Mouse (Mus musculus) adrenal gland, adult (tissue): ENCODE measurements around the gene Megf11.

Experiments used
- DNase-seq, 2 experiments: peaks; one replicate each; pipeline ENCODE4 v3.0.0; 2022 to 2023; ENCODE audit warnings: low spot score in 1 of 2; ENCODE audit not compliant: inconsistent age in 2 of 2

Megf11 gene

GRCm38 (mm10) chr9:64519921-64520746 is 134.7 kb downstream of the Megf11 start:
- no peak for DNase-seq

GRCm38 (mm10) chr9:64520747-64521283 is 135.4 kb downstream of the Megf11 start:
- no peak for DNase-seq

GRCm38 (mm10) chr9:64523264-64524045 is 138.0 kb downstream of the Megf11 start:
- no peak for DNase-seq

- peak in 1 of 2 experiments; percentile 38 for DNase-seq
These were observed 142.6 kb downstream of the Megf11 start for GRCm38 (mm10) chr9:64528061-64528460.

DNA sequence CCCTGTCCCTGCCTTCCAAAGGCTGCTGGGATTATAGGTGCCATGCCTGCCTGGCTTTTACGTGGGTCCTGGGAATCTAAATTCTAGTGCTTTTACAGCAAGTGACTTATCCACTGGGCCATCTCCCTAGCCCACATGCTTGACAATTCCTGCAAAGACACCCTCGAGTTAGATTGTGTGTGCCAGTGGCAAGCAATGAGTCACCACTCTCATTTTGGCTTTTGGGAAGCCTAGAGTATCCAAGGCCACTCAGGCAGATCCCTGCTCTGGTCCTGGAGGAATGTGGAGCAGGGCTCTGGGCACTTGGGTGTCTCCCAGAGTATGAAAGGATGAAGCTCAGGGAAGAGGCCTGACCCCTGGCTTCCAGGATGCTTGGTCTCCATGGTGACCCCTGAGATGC is 143.2 kb downstream of the Megf11 start:
- peak; percentile 28 to 76 for DNase-seq

GRCm38 (mm10) chr9:64531935-64532334 is 146.5 kb downstream of the Megf11 start:
- DNase-seq = no peak

GRCm38 (mm10) chr9:64532711-64533242 is 147.4 kb downstream of the Megf11 start:
- DNase-seq = no peak

GRCm38 (mm10) chr9:64533488-64534119 is 148.2 kb downstream of the Megf11 start:
- DNase-seq = no peak

DNA sequence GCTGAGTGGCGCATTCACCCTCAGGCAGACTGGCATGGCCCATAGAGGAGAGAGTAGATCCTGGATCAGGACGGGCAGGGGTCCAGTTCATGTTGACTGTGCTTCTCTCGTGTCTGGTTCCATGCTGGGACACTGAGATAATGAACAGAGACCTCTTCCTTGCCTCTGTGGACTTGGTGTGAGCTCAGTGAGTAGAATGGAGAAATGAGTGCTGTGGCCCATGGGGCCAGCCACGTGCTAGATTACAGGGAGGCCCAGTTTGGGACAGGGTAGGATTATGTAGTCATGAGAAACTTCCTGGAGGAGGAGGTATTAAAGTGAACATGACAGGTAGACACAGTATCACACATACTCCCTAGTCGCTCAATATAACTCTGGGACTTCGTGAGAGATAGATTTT is 148.9 kb downstream of the Megf11 start:
- no peak for DNase-seq

DNA sequence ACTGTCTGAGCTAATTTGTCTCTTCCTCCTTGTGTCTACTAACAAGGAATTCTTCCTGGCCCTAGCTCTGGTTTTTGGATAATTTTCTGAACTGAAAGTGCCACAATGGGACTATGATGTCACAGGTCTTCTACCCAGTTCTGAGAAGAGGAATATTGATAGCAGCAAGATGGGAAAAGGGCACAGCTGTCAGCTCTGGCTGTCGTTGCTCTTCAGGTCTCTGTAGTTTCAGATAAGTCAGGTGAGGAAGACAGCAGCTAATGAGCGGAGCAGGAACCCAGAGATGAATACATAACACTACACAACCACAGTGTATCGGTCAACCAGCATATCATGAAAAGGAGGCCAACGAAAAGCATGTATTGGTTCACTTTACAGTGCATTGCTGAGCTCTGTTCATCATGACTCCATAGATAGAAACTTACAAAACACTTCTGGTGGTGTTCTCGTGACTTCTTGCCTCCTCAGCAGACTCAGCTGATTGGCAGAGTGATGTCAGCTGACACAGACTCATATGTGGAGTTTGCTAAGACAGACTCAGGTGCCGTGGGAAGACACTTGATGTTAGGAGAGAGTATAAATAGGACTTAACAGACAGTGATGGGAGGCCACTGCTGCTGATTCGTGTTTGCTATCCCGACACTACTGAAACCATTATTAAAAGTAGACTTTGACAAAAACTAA is 149.6 kb downstream of the Megf11 start:
- DNase-seq = no peak

- peak; percentile 50 to 75 for DNase-seq
These were observed 152.4 kb downstream of the Megf11 start for GRCm38 (mm10) chr9:64537821-64538220.

GRCm38 (mm10) chr9:64542246-64542645 is 156.8 kb downstream of the Megf11 start:
- no peak for DNase-seq

DNA sequence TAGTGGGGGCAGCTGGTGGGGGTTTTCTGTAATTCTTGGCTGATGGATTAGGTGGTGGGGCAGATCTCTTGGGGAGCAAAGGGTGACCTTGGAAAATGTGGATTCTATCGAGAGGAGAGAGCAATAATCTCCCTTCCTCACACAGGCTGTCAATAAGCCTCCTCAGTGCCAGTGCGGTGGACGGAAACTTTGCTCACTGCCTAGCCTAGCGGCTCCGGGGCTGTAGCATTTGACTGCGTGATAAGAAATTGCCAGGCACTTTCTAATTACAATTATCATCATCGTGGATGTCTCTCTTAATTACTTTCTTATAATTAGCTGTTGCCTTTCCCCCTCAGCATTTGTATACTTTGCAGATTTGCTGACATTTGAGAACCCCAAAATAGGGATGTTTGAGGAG is 157.7 kb downstream of the Megf11 start:
- no peak for DNase-seq

GRCm38 (mm10) chr9:64546344-64546991 is 161.0 kb downstream of the Megf11 start:
- DNase-seq = peak in 1 of 2 experiments; percentile 42

- DNase-seq = peak in 1 of 2 experiments; percentile 18
These were observed 162.9 kb downstream of the Megf11 start for GRCm38 (mm10) chr9:64548332-64548731.

DNA sequence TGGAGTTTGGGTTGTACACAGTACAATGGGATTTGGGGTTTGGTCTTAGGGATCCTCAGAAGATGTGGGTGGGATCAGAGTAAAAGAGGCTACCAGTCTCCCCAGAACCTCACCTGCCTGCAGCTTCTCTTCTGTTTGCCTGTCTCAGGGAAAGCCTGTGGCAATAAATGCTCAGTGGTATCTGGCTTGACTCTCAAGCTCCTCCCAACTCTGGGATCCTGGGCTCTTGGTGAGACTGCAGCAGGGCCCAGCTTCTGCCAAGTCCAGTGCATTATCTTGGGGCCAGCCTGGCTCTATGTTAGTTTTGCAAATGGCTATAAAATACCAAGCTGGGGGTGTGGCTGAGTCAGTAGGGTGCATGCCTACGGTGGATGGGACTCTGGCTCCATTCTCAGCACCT is 165.9 kb downstream of the Megf11 start:
- DNase-seq = peak in 1 of 2 experiments; percentile 18

DNA sequence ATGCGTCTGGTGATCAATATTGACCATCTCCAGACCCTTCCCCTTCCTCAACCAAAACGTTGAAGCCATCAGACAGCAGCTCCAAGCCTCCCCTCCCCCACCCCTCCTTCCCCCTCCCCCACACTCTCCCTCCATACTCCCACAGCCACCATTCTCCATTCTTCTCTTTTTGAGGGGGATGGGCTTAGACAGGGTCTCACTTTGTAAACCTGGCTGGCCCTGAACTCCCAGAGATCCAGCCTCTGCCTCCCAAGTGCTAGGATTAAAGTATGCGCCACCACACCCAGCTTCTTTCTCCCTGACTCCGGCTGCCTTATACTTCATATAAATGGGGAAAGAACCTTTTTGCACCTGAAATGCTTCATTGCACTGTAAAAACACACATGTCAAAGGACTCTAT is 166.6 kb downstream of the Megf11 start:
- no peak for DNase-seq

- peak; percentile 25 to 78 for DNase-seq
These were observed 168.0 kb downstream of the Megf11 start for GRCm38 (mm10) chr9:64553441-64553840.

DNA sequence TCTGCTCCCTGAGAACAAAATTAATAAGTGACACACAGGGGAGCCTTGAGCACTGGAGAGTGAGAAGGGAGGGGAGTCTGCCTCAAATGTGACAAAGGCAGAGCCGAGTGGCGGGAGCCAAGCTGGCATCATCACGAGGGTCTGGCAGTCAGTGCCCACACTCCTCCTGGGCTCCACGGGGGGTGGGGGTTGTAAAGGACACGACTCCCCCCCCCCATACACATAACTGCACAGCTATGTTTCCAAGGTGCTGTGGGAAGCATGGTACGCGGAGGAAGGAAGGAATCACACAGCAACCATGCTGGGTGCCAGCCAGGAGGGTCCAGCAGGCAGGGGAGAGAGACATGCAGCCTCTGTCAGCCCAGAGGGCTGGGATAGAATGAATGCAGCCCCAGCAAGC is 170.2 kb downstream of the Megf11 start:
- no peak for DNase-seq
